Mouse (Mus musculus): ENCODE results near the gene Ccdc177.

The Ccdc177 gene

DNA sequence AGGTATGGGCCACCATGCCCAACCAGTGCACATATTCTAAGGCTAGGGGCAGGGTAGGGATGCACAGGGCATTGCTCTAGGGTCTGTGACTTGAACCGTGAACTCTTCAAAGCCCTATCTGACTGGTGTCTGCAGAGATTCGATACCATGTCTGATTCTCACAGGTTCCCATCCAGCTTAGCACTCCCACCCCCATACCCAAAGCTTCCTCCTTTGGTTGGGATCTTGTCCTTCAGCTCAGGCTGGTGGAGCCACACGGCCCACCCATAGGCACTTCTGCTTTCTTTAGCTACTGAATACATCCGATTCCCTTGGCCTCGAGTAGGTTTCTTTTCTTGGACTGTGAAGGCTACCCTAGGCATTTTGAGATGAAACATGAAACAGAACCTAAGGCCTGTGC lies 24.5 kb upstream of the Ccdc177 start:
- no peak for DNase-seq (ENCODE audit: low spot score)

DNA sequence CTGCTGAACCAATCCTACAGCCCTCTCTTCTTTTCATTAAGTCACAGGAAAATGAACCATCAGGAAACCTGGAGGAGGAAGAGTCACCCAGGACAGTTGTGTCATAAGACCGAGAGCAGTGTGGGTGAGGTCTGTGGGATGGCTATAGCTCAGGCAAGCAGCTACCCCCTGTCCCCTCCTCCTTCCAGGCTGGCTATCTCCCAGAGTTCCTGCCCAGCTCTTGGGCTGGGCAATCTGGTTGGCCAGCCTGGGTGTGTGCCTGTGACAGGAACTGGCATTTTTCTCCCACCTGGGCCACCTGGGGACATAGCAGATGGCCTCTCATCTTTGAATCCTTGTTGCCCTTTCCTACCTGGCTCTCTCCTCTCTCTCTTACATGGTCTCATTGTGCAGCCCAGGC lies 23.4 kb upstream of the Ccdc177 start:
- no peak for DNase-seq (ENCODE audit: low spot score)

DNA sequence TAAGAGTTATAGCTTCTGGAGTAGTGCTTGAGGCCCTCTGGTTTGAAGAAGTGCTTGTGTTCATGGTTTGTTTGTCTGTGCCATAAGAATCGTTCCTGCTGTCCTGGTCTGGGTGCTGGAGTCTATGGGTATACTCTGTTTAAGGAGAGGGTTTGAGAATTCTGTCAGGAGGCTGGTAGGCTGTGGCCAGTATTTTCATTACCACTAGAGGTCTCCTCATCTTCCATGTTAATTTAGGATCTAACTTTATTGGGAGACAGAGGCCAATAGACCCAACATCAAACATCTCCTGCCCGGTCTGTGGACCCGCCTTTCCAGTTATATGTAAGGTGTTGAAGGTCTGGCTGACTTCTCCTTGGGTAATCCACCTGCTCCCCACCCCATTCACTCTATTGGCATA lies 22.4 kb upstream of the Ccdc177 start:
- DNase-seq (ENCODE audit: low spot score), result no peak

DNA sequence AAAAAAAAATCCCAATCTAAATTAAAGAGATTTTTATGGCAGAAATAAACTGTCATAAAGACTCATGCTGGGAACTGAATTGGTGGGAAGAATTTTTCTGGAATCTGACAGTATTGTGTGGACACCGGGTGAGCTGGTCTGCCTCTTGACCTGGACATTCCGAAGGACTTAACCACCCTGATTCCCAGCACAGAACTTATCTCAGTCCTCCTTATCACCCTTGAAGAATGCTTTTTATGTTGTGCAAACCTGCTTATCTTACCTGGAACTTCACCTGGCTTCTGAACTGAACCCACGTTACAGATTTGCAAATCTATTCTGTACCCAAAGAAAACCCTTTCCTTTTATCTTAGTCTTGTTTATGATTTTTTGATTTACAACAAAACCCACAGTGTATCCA lies 21.7 kb upstream of the Ccdc177 start:
- DNase-seq (ENCODE audit: low spot score), result no peak

DNA sequence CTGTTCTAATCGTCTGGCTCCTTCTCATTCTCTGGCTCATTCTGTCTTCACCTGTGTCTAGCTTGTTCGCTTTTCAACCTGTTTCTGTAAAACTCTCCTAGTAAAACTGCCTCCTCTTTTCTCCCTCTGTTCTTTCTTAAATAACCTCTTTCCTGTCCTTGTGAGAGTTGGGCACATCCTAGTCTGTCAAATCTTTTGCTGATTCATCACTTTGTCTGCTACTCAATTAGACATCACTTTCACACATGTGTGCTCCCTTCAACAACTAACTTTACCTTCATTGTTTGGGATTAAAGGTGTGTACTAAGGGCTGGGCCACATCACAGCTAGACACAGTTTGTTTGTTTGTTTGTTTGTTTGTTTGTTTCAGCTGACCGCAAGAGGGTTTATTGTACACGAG lies 19.3 kb upstream of the Ccdc177 start:
- no peak for DNase-seq (ENCODE audit: low spot score)

DNA sequence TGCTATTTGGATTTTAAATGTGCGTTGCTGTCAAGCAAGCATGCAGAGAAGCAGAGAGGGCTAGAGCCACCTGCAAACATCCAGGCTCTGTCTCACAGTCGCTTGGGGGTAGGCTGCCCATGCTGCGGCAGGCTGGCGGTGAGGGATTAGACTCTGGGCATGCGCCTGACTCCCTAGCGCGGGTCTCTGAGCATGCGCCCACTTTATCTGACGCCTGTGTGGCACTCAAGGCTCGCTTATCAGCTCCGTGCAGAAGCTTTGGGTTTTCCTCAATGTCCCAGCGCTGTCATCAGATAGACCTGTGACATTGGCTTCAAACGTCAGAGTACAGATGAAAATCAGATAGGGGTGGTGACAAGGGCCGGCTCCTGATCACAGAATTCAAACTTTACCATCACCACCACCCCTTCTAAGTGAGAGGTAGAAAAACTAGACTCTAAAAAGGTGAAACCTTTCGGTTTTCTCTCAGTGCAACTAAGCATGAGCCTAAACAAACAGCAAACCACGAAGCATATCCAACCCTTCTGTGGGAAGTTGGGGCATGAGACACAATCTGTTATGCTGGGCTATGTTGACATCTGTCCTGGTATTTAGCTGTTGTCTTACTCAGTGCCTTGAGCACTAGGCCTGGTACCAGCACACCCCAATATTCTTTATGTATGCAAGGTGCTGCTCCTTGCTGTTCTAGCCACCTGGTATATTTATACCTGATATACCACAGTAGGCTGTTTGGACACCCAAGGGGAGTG lies 17.9 kb upstream of the Ccdc177 start:
- no peak for DNase-seq (ENCODE audit: low spot score)

DNA sequence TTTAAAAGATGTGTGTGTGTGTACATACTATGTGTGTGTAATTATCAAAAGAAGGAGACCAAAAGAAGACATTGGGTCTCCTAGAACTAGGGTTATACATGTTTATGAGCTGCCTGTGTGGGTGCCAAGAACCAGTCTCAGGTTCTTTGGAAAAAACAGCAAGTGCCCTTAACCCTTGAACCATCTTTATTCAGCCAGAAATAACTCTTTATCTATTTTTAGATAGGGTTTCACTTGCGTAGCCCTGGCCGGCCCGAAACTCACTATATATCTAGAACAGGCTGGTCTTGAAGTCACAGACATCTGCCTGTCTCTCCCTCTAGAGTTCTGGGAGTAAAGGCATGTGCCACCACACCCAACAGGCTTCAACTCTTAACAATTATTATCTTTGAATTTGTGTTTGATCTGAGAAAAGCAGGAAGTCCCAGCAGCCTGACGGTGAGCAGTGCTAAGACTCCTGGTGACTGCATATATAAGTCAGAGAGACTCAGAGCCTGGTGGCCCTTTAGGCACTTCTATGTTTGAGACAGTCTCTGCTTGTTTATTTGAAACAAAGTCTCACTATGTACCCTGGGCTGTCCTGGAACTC lies 15.7 kb upstream of the Ccdc177 start:
- no peak for DNase-seq (ENCODE audit: low spot score)

DNA sequence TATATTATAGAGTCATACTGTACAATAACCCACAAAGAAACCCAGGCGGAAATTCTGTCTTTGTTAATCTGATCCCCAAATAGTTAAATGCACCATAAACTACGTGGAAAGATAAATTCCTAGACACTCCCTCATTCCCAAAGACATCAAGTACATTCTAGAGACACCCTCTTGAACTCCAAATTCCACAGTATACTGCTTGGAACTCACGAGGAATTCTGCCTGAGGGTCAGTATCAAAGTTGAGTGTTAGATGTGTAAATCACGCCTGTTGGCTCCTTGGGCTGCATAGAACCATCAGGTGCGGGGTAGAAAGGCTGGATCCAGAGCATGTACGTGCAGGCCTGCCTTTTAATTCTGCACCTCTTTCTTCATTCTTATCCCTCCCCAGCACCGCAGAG lies 14.3 kb upstream of the Ccdc177 start:
- DNase-seq (ENCODE audit: low spot score), result no peak

DNA sequence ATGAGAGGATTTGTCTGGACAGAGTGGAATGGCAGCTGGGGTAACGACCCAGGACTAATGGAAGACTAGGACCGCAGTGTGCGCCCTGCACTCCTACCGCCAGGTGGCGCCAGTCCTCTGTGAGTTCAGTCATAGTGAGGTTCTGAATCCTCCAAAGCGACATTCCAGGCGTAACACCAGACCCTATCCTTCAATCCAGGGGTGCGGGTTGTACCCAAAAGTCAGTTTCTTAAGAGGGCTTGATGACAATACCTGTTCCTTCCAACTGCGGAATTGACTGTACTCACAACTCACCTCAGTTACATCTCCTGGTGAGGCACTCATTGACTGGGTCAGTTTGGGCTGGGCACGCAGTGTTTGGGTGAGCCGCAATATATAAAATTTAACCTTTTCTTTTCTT lies 9.2 kb upstream of the Ccdc177 start:
- no peak for DNase-seq (ENCODE audit: low spot score)

DNA sequence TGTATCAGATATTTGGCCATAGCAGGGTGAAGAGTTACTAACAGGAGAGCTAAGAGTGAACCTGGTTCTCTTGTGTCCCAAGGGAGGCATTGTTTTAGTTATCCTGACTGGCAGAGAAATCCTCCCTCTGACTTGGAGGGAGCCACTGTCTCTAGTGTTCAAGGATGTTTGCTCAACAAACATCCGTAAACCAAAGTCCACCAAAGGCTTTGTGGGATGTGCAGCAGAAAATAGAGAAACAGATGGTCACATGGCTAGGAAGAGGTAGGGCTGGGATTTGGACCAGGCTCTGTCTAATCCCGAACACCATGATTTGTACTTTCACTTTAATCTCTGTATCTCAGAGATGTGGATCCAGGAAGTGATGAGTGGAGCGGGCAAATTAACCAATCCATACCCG lies 3.6 kb upstream of the Ccdc177 start:
- no peak for DNase-seq (ENCODE audit: low spot score)

DNA sequence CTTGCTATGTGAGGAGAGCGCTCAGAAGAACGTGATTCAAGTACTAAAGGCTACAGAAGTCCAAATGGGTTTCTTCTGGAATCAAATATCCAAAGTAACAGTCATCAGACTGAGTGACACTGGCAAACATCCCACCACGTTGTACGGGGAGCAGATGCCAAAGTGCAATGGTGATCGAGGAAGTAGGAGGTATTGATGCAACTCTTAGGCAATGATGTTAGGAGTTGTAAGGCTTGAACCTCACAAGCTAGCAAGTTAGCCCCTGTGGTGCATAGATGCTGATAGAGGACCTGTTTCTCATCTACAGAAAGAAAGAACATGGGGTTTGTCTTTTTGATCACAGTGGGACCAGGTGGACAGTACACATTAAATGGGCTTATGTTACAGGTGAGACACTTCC lies 2.5 kb upstream of the Ccdc177 start:
- DNase-seq (ENCODE audit: low spot score), result no peak

DNA sequence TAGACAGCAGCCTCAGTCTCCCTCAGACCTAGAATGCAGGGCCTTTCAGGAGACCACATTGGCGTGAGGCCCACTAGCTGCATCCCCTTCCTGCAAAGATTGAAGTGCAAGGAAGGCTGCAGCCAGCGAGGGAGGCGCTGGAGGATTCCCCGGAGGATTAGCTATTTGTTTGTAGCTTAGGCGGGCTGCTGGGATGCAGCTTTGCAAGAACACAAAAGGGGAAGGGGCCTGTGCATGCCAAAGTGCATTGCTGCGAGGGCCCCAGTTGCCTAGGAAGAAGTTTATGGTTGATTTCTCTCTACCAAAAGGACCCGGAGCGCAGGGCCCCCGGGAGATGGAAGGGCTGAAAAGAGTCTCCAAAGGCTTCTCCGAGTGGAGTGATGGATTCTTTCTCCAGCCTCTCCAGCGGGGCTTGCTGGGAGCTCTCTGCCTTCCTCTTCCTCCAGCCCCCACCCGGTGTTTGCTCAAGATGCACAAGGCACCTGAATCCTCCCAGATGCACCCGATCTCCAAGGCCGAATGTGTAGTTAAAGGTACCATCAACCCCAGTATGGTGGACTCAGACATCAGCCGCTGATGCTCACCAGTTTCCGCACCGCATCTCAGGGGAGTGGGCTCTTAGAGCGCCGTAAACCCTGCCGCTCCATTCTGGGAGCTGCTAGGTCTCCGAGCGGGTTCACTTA lies 633 bp downstream of the Ccdc177 start:
- DNase-seq (ENCODE audit: low spot score), result no peak

DNA sequence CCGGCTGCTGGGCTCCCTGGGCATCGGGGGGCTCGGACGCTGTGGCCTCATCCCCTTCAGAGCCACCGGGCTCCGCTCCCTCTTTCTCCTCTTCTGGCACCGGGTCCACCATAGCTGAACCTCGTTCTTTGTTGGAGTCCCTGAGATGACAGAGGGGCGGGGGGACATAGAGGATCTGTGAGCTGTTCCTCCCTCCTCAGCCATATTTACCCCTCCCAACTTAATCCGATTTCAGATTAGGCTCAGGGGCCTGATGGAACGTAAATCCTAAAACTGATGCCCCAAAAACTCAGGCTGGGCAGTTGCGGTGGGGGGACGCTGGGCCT lies 1.1 kb downstream of the Ccdc177 start:
- no peak for DNase-seq (ENCODE audit: low spot score)

DNA sequence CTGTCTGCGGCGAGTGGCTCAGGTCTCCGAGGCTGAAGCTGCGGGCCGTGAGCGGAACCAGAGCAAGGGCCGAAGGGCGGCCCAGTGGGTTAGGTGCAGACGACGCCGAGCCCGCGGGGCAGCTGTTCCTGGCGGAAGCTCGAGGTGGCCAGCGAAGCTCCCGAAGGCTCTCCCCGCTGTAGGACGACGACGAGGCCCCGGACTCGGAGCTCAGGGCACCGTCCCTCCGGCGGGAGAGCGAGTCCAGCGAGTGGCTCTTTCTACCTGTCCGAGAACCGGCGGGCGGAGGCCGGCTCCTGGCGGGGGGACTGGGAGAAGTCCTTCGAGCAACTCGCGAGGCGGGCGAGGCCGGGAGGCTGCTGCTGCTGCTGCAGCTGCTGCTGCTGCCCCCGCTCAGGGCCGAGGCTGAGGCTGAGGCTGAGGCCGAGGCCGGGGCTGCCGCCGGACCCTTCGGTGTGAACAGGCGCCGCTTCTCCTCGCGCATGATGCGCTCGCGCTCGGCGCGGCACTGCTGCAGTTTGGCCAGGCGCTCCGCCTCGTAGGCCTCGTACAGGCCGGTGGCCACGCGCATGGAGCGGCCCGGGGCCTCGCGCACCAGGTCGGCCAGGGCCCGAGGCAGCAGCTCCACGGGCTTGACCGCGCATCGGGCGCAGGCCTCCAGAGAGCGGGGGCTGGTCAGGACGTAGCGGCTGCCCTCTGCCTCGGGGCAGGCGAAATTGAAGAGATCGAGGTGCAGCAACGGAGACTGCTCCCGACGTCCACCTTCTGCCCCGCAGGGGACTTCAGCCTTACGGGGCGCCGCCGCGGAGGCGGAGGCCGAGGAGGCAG lies 1.7 kb downstream of the Ccdc177 start:
- no peak for DNase-seq (ENCODE audit: low spot score)

DNA sequence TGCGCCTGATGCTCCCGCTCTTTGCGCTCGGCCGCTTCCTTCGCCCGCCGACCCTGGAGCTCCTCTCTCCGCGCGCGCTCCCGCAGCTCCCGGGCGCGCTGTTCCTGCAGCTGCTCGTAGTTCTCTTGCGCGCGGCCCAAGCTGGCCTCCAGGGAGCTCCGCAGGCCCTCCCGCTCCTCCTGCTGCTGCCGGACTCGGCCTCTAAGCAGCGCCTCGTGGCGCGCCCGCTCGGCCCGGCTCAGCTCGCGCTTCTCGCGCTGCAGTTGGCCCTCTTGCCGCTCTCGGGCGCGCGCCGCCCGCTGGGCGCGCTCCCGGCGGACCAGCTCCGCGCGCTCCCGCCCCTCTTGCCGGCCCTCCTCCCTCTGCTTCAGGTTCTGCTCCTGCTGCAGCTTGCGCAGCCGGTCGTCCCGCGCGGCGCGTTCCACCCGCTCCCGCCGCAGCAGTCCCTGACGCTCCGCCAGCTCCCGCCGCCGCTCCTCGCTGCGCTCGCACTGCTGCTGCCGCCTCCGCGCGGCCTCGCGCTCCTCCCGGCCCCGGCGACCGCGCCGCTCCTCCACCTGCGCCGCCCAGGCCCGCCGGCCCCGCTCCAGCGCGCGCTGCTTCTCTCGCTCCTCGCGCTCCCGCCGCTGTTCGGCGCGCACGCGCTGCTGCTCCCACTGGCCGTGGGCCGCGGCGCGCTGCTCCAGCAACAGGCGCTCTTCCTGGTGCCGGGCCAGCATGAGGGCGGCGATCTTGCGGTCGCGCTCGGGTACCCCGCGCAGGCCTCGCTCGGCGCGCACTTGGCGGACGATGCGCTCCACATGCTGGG lies 2.5 kb downstream of the Ccdc177 start:
- DNase-seq (ENCODE audit: low spot score), result peak; percentile 66

DNA sequence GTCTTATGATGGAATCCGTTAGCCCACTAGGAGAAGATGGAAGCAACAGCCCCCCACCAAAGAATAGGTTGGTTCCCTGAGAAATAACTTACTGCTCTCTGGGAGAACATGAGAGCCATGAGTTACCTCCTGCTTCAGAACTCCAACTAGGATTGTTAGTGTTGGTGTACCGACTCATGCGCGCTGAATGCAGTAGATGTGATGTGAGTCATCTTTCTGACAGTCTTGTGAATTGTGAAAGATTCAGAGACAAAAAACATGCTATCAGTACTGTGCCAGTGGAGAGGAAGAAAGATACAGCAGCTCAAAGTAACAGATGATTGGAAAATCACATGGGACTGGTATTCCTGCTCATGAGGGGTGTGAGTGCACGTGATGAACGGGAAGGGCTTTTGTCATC lies 8.9 kb downstream of the Ccdc177 start:
- DNase-seq (ENCODE audit: low spot score), result no peak

DNA sequence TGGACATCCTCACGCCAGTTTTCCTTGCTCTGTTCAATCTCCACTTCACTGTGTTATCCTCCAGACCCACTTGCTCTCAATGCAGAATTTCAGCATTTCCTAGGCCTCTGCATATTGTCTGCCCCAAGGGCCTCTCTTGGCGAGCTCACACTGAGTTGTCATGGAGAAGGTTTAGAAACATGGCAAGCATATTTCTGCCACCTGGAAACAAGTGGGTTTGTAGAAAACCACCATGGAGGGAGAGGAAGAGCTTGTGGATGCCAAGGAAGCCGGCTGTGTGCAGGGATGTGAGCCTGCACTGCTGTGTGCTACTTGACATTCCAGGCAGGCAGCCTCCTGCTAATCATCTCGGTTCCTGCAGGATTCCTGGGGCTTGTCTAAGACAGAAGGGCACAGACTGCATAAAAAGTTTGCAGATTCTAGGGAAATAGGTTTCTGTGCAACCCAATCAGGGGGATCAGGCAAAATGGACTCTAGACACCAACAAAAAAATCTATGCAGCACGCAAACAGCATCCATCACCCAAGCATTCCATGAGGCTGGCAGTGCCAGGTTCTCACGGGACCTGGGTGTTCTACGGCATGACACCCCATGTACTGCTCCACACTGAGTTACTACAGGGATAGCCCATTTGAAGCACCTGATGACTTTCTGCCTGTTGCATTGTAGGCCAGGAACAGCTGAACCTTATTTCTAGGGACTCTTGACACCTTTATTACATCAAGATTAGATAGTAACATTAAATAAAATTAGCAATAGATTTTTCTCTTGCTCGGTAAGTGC lies 14.3 kb downstream of the Ccdc177 start:
- no peak for DNase-seq (ENCODE audit: low spot score)

DNA sequence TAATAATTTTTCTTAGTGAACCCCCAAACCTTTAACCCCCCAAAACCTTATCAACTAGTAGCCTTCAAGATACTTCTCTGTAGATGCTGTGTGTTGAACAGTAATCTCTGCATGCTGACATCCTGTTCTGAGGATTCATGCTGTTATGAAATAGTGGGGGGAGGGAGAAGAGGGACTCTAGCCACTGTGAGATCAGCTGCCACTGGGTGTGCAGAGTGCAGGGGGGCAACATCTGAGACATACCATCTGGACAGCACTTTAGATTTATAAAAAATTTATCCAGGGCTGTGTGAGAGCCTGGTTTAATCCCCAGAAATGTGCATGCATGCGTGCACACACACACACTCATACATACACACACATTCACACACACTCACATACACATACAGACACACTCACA lies 15.9 kb downstream of the Ccdc177 start:
- no peak for DNase-seq (ENCODE audit: low spot score)

DNA sequence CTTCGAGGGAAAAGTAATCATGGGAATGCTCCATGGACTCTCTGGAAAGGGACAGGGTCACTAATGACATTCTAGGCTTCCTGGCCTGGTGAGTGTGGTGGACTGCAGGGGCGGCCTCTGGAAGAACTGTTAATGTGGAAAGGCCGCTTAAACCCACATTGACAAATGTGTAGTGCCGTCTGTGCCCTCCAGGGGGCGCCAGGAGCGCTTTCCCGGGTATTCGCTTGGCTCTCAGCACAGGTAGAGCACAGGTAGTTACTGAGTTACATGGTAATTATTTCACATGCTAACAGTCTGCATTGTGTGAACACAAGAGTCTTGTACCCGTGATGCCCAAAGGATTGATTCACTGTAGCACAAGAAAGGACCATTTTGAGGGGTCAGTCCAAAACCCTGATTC lies 21.0 kb downstream of the Ccdc177 start:
- DNase-seq (ENCODE audit: low spot score), result no peak

DNA sequence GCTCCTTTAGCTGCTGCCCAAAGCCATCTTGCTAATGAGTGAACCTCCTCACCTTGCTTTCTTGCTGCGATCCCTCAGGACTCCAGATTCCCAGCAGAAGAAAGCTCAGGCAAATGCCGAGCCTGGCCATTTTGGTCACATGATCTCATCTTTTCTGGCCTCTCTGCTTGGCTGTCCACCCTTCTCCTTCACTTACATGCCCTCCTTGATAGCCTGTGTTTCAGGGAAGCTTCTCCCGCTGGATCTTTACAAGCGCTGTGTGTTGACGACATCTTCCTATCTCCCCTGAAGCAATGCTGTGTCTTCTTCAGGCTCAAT lies 23.2 kb downstream of the Ccdc177 start:
- no peak for DNase-seq (ENCODE audit: low spot score)

All from ovary, adult 18-20 months (tissue).